Mouse (Mus musculus) bone marrow macrophage, adult 2 months (primary cell): ENCODE measurements around the gene Gm8362.
"Not testable (repeated sequence)": the region's sequence is repeated elsewhere in the genome, so short reads cannot be mapped to it uniquely, and the experiment has no call there.

Experiments
- CTCF ChIP-seq: IDR thresholded peaks from 2 replicates; pipeline ENCODE4 v1.5.1; 2012; ENCODE audit warnings: low read depth, mild to moderate bottlenecking, low read length, moderate library complexity
- POLR2A ChIP-seq: IDR thresholded peaks from 2 replicates; pipeline ENCODE4 v1.6.1; 2012; ENCODE audit warnings: mild to moderate bottlenecking, low read depth, low read length, borderline replicate concordance

DNA sequence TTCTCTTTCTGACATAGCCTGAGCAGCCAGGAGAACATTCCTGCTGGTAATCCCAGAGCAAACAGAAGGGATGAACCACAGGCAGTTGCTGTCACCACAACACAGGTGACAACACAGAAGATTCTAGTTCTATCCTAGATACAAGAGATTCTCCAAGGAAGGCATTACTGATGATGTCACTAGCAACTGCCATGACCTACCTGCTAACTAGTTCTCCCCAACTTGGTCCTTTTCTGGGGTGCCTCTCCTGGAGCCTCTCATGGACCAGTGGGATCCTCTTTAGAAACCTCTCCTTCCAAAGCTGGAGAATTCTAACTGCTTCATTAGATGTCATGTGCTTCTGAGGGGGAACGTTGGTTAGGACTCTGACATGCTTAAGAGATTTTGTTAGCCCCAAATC is at the start of gene Gm8362:
- TF ChIP-seq CTCF, POLR2A: not testable (repeated sequence)
